Mouse (Mus musculus): ENCODE data around the gene Pccb. TPM values are rescaled to one million over a fixed set of nuclear protein-coding genes. Genes with fewer than 3 reads are reported as not detected.

Pccb gene
- total RNA-seq, 2 experiments from 2014 or later: 103 to 107 TPM

DNA sequence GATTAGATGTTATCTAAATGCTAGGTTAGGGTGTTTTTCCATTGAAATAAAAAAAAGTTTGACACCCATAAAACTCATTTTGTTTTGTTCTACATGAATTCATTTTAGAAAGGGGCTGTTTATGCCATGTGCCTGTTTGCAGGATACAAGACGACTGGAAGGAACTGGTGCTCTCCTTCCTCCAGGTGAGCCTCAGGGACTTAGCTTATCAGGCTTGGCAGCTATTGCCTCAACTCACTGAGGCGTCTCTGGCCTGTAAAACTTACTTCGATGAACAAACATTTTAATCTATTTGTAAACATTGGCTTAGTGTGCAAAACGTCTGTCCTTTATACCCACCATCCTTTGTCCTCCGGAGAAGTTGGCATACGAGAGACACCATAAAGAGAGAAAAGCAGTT lies 18.0 kb upstream of the Pccb start:
- DNase-seq: no peak
- intact Hi-C loops (cut with DNase I): no loop called here

DNA sequence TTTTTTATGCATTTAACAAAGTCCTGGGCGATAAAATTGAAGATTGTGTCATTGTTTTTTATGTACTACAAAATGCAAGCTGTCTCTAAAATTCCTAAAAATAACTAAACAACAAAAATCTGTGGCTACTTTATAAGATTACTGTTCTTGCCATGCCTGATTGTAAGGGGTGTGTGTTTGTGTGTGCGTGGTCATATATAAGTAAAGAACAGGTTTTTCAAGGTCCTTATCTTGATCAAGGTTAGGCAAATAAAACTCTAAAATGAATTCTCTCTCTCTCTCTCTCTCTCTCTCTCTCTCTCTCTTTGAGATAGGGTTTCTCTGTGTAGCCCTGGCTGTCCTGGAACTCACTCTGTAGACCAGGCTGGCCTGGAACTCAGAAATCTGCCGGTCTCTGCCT lies 17.3 kb upstream of the Pccb start:
- intact Hi-C loops (cut with DNase I): no loop called here
- no peak for DNase-seq

DNA sequence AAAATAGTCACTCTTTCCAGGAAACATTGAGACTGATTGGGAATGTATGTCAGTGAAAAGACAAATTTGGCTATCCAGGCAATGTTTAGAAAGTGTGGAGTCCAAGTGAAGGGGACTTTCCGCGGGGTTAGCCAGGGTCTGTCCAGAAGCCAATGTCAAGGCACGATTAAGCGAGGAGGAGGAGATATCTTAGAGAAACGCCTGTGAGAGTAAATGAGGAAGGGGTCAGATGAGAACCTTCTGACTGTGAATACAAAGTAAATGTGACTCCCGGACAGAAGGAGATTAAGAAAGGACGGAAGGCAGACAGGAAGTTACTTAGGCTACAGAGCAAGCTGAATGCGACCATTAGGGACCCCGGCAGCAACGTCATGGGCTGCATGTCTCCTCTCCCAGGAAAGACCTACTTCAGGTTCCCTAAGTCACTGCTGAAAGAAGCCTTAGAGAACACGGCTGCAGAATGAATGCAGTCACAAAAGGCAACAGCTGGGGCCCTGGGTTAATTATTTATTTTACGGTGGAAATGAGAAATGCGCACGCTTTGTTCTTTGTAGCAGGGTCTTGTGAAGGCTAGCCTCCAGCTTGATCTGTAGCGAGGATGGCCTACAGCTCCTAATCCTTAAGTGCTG lies 11.1 kb upstream of the Pccb start:
- intact Hi-C loops (cut with DNase I): no loop called here
- DNase-seq: no peak

DNA sequence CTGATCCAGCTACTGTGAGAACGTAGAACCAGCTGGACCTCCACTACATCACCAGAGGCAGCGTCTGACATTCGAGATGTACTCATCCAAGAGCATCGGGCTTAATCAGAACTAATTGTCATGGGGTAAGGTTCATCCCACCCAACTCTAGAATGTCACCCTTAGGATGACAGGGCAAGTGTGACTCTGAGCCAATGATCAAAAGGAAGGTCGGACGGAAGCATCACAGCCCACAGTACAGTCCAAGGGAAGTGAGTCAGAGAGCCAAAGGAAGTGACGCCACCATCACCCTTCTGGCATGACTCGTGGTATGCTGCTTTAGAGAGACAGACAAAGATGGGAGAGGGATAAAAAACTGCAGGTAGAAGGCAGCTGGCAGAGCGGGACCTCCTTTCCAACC lies 7.6 kb upstream of the Pccb start:
- intact Hi-C loops (cut with DNase I): no loop called here
- no peak for DNase-seq

DNA sequence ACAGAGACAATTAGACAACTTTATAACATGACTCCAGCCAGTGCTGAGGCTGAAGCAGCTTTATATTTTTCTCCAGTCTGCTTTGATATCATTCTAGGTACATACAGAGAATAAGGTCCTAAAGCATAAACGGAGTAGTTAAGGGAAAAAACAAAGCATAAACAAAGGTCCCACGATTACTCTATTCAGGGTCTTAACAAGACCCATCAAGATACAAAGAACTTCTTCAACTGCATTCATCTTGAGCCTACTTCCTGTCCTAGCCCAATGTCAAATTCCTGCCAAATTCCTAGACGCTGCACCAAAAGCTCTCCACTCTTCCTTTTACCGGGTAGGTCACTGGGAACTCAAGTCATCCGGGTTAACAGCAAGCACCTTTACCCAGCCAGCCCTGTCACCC lies 6.8 kb upstream of the Pccb start:
- intact Hi-C loops (cut with DNase I): no loop called here
- DNase-seq: no peak

DNA sequence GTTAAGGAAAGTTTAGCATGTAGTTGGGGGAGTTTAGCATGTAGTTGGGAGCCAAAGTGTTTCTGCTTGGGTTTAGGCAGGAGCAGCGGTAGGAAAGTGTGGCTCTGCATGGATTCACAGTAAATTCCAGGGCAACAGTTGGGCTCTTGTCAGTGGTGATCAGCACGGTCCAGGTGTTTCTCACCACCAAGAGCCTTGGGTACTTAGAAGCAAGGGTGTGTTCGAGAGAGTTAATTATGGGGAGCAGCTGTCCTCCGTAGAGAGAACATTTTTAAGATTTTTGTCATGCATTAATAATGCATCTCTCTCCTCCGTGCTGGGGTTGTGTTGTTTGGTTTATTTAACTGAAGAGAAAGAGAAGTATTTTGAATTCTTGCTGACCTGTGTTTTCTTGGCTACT lies 3.9 kb upstream of the Pccb start:
- intact Hi-C loops (cut with DNase I): no loop called here
- no peak for DNase-seq

DNA sequence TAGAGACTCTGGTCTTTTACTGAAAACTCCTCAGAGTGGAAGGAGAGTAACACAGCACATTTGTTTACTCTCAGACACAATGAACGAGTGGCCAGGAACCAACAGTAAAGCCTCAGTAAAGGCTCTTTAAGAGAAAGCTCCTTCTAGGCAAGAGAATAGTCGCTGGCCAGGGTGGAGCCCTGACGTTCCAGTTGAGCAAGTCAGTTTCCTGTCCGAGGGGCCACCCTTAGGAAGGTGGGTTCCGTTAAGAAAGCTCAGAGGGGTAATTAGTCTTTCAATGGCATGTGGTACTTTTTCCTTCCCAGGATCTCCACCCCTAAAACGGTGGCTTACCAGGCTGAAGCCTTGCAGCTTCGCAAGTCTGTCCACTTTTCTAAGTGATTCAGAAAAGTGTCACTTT lies 2.7 kb upstream of the Pccb start:
- intact Hi-C loops (cut with DNase I): no loop called here
- peak in 1 of 2 experiments; percentile 13 for DNase-seq

DNA sequence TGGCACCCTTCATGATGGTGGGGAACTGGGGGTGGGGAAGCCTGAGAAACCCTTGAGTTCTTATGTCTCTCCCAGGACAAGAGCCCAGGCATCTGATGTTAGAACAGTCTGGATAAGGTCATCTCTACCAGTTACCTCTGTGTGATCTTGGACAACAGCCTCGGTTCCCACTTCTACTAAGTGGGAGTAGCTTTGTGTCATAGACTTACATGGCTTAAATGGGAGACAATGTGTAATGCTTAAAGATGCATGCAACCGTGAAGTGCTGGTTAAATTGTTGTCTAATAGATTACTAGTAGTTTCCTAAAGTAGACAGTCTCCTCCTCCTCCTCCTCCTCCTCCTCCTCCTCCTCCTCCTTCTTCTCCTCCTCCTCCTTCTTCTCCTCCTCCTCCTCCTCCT lies 2.2 kb upstream of the Pccb start:
- intact Hi-C loops (cut with DNase I): no loop called here
- no peak for DNase-seq

DNA sequence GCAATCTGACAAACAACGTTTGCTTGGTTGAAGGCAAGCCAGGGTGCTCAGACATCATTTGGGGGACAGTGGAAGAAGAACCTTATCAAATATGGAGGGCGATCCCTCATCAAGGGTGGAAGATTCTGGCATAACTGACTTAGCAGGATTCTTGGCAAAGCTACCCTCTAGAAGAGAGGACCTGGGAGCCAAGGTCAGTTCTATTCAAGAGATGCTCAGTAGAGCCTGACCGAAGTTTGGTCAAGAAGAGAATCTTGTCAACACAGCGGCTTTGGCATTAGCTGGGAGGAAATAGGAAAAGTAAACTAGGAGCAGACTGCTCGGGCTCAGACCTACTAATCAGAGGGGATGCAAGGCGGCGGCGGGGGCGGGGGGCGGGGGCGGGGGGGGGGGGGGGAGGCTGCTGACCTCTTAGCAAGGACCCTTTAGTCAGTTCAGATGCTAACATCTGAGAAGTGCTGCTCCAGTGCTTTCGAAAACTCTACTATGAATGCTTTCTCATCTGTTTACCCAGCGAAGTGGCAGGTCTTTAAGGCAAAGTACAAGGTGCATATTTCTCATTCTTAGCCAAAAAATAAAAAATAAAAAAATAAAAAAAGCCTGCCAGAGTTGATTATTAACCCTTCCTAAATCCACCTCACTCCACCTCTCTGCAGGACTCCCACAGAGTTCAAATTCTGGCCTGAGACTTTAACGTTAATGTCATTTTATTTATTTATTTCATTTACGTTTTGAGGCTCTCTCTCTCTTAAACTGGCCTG lies 1.3 kb upstream of the Pccb start:
- intact Hi-C loops (cut with DNase I): loop anchor here (2.0 kb wide), 1 partner anchor 37 kb away; no protein-coding TSS in a partner anchor

DNA sequence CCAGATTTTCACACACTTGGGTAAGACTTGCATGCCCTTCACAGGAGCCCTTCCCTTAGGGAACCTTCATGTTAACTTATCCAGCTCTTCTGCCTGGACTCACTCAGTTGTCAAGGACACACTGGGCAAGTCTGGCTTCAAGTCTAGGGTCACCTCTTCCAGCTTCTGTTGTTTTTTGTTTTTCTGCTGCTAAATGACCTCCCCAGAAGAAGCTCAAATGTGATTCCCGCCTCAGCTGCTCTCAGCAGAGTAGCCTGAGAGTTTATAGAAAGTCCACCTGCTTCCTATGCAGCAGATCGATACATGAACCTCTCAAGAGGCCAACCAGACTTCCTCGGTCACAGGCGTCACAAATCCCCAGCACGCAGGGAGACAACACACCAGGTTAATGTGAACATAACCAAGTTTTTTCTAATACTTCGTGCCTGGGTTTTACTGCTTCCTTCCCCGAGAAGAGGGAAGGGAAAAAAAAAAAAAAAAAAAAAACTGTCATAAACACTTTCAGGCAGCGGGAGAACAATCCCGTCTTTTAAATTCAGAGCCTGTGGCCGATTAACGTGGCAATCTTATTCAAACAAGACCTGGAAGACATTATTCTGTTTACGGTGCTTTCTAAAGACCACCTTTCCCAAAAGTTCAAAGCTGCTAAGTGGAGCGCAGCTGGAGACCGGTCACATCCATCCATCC lies 794 bp downstream of the Pccb start:
- intact Hi-C loops (cut with DNase I): loop anchor here (2.0 kb wide), 1 partner anchor 39 kb away; no protein-coding TSS in a partner anchor
- peak in 1 of 2 experiments; percentile 9 for DNase-seq

More for the DNA sequence above, 1.3 kb upstream of the Pccb start:
- no peak for DNase-seq

DNA sequence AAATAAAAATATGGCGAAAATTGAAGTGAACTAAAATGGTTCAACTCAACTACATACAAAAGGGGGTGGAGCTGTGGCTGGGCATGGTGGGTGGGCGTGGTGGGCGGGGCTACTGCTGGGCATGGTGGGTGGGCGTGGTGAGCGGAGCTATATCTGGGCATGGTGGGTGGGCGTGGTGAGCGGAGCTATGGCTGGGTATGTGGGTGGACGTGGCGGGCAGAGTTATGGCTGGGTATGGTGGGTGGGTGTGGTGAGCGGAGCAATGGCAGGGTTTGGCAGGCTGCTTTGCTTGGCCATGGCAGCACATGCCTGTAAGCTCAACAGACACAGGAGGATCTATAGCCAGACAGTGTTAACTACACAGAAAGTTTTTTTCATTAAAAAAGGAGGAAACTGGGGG lies 15.9 kb downstream of the Pccb start:
- DNase-seq: no peak
- intact Hi-C loops (cut with DNase I): loop anchor here (5.0 kb wide), 1 partner anchor 129 kb away; no protein-coding TSS in a partner anchor

DNA sequence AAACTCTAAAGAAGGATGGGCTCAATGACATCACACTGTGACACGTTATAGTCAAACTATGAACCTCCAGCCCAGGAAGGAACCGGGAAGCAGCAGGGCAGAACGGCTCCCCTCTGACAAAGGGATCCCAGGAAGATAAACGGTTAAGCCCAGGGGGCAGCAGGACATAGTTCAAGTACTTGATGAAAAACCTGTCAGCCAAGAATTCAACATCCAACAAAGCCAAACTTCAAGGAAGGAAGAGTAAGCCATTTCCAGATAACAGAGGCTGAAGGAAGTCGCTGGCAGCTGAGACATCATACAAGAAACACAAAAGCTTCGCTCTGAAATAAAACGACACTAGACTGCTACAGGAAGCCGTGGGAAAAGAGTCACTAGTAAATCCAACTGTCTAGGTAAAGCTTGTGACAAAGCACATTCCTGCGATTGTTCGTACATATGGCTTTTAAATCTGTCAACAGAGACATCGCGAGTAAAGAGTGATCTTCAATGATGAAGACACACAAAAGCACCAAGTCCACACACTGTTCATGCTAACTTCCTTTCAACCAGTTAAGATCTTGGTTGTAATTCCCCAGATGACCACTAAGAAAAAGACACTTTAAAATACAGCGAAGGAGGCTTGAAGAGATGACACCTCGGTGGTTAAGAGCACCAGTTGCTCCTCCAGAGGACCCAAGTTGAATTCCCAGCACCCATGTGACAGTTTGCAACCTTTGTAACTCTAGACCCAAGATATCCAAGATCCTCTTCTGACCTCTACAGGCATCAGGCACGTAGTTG lies 16.8 kb downstream of the Pccb start:
- DNase-seq: no peak
- intact Hi-C loops (cut with DNase I): loop anchor here (5.0 kb wide), 1 partner anchor 129 kb away; no protein-coding TSS in a partner anchor

DNA sequence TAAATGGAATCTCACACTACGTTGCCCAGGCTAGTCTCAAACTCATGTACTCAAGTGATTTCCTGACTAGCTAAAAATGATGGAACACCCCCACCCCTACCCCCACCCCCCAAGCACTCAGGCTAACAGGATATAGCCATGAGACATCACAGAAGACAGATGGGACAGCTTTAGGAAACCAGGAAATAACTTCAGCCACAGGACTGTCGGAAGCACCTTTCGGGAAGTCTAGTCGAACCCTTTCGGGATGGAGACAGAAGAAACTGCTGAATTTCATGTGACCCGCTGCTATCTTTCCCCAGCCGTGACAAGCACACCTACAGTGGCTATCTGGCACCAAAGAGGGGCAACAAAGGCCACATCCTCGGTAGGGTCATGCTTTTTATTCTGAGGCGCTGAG lies 19.4 kb downstream of the Pccb start:
- no peak for DNase-seq
- intact Hi-C loops (cut with DNase I): loop anchor here (5.0 kb wide), 1 partner anchor 132 kb away; no protein-coding TSS in a partner anchor

DNA sequence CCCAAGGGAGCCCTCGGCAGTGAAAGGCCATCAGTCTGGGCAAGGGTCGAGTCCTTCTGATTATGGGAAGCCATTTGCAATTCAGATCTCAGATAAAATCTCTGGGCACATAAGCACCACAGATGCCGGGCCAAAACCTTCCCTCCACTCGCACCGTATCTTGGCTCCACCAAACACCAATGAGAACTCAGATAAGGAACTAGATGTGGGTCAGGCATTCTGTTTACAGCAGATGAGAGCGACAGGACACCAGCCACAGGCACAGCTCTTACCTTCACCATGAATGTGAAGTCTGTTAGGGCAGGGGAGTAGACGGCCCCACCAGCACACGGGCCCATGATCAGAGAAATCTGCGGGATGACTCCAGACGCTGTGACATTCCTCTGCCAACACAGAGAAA lies 22.3 kb downstream of the Pccb start:
- DNase-seq: no peak
- intact Hi-C loops (cut with DNase I): no loop called here

DNA sequence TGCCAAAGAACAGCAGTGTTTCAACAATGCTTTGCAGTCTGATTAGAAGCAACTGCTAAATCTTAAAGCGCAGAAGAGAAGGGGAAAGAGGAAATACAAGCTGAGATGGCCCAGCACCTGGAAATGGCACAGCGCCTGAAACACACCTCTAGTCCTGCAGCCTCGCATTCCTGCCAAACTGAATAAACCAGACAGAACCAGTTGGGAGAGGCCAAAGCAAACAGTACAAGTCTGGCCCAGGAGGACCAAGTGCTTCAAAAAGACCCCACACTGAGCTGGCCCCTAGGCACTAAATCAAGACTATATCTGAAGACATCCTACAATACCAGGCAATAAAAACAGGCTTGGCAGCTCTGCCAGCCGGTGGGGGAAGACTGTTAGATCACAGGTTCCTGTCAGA lies 28.8 kb downstream of the Pccb start:
- DNase-seq: no peak
- intact Hi-C loops (cut with DNase I): loop anchor here (5.0 kb wide), 1 partner anchor 151 kb away; no protein-coding TSS in a partner anchor

DNA sequence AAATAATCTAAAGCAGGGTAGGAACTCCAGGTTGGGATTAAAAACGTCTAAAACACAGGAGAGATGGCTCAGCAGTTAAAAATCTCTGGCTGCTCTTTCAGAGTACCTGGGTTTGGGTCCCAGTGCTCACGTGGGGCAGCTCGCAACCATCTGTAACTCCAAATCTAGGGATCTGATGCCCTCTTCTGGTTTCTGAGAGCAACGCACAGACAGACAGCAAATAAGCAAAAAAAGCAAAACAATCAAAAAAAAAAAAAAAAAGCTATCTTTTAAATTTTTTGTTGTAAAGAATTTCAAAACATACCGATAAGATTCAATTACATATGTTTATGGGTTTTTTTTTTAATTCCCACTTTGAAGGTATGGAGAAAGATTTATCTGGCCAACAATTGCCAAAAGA lies 31.4 kb downstream of the Pccb start:
- intact Hi-C loops (cut with DNase I): no loop called here
- no peak for DNase-seq

DNA sequence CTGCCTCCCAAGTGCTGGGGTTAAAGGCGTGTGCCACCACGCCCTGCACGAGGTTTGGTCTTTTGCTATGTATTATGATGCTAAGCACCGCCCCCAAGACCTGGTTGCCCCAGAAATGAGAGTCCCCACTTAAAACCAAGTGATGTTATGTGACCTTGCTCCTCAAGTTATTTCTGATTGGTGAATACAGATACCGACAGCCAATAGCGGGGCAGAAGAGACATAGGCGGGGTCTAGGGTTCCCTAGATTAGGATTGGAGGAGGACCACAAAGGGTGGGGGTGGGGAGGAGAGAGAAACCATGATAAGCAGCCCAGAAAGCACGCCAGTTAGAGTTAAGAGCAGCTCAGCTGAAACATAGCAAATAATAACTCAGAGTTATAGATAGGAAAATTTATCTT lies 31.9 kb downstream of the Pccb start:
- DNase-seq: no peak
- intact Hi-C loops (cut with DNase I): no loop called here

DNA sequence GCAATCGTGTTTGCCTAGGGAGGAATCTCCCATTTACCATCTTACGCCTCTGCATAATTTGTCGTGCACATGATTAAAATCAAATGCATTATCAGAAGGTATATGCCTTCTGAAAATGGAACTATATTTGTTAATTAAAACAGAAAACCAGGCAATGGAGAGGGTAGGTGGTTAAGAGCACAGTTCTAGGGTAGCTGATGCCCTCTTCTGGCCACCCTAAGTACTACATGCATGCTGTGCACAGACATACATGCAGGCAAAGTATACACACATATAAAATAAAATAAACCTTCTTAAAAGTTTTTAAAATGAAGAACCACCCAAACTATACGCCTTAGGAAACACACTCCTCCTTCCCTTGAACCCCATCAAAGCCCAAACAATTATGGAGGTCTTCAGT lies 32.6 kb downstream of the Pccb start:
- intact Hi-C loops (cut with DNase I): no loop called here

DNA sequence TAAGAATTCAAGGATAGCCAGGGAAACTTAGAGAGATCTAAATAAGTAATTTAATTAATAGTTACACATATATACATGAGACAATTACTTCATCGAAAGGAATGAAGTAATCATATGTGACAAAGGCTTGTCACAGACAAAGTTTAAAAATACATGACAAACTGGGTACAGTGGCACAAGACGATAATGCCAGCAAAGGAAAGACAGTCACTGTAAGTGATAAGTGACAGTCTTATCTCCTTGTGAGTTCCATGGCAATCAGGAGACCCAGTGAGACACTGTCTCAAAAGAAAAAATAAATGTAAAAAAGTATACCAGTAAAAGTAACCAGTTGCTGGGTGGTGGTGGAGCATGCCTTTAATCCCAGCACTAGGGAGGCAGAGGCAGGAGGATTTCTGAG lies 37.6 kb downstream of the Pccb start:
- intact Hi-C loops (cut with DNase I): no loop called here
- no peak for DNase-seq

More for the DNA sequence above, 32.6 kb downstream of the Pccb start:
- peak in 1 of 2 experiments; percentile 17 for DNase-seq

DNA sequence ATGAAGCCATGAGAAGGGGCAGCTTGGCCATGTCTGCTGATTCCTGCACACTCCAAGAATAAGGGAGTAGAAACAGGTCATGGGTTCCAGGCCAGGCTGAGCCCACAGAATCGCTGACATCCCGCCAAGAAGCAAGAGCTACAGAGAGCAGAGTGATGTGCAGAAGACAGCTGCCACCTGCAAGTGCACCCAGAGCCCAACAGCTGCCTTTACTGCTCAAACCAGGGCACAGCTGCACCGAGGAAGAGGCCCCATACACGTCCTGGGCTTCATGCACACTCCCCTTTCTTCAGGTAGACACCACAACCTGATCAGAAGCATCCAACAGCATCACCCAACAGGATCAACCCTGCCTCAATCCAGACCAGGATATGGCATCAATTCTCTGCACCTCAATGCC lies 40.8 kb downstream of the Pccb start:
- intact Hi-C loops (cut with DNase I): no loop called here
- DNase-seq: no peak

DNA sequence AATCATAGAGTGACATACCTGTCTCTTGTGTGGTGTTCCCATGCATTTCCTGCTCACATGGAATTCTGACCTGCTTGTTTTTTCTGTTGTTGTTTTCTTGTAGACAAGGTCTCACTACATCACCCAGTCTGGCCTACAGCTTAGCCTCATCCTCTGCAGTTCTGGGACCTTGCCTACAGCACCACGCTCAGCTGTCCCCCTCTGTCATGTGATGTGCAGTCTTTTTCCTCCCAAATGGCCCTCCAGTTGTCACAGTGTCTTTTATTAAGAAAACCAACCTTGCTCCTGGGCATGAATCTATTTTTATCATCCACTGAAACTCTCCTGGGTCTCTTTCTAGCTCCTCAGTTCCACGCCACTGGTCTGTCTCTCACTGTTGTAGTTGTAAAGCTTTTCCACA lies 42.5 kb downstream of the Pccb start:
- no peak for DNase-seq
- intact Hi-C loops (cut with DNase I): no loop called here
